Mouse (Mus musculus) retina, postnatal 7 days (tissue): ENCODE data around the gene Pcsk4.

Source experiments
- DNase-seq: peaks from one replicate; pipeline ENCODE4 v3.0.0-alpha.2; 2012; ENCODE audit warnings: low read depth, low spot score

Gene Pcsk4

DNA sequence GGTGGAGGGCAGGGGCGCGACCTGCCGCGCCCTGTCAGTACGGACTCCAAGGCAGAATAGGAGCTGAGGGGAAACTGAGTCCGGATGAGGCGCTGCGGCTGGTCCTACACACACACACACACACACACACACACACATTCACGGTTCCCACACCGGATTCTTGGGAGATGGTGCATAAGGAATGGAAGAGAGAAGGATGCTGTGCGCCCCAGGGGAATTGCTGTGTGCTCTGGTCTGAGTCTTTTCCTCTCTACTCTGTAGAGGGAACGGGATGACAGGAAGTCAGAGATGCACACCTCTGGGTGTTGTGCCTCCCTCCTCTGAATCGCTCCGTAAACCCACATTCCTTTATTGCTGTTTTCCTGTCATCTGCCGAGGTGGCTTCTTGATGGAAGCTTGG is 30.0 kb downstream of the Pcsk4 start:
- no peak for DNase-seq

DNA sequence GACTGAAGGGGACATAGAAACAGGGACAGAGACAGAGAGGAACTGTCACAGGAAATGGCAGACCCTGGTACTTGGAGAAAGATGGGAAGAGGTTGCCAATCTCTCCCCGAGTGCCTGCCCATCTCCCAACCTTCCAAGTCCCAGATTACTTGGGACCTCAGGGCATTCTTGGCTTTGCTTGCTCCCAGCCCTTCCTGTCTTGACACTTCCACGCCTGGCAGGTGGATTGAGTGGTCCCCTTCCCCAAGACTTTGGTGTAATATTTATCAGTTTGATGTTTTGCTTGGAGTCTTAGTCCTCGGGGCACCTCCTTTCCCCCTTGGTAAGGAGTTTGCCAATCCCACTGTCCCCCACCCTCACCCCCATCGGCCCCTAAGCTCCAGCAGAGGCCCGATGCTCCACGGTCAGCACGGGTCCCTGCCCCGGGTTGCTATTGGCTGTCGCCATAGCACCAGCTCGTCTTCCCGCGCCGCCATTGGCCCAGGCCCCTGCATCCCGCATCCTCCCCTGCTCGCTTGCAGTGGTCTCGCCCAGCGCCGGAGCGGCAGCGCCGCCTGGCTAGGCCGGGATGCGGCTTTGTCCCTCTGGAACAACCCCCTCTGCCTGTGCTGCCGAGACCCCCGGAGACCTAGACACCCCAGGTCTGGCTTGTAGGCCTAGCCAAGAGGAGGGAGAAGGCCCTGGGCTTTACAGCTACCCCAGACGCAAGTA is 30.6 kb downstream of the Pcsk4 start:
- no peak for DNase-seq

DNA sequence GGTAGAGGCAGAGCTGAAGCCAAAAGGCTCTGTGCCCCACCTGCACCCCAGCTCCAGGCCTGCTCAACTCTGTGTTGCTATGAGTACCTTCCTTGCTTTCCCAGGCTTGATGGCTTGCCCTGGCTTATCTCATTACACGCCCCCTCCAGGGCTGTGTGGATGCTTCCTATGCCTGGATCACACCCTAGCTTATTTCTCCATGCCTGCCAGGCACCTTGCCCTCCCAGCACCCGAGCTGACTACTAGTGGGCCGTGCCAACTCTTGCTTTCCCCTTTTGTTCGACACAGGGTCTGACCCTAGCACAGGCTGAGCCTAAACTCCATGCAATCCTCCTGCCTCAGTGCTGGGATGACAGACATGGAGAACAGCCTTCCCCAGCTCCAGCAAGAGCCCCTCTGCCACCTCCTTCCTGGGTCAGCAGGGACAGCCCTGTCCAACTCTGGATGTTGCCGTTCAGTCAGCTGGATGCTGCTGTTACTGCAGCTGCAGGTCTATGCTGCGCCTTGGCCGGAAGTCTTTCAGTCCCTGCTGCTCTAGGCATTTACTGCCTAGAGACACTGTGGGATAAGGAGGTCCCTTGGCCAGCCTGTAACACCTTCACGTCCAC is 31.7 kb downstream of the Pcsk4 start:
- no peak for DNase-seq

DNA sequence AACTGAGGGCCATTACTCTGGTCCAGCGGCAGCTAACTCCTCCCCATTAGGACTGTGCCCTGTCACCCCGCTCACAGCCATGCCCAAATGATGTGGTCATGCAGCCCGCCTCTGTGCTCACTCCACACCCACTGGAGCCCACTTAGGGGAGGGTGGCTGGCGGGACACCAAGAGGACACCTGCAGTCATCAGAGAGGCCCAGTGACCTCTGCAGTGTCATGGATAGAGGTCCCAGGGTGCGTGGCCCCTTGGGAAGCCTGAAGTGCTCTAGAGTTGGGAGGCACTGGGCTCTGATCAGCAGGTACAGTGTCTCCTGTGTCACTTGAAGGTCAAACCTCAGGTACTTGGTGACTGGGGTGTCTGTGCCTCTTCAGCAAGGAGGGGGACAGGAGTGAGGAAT is 32.5 kb downstream of the Pcsk4 start:
- DNase-seq = no peak

DNA sequence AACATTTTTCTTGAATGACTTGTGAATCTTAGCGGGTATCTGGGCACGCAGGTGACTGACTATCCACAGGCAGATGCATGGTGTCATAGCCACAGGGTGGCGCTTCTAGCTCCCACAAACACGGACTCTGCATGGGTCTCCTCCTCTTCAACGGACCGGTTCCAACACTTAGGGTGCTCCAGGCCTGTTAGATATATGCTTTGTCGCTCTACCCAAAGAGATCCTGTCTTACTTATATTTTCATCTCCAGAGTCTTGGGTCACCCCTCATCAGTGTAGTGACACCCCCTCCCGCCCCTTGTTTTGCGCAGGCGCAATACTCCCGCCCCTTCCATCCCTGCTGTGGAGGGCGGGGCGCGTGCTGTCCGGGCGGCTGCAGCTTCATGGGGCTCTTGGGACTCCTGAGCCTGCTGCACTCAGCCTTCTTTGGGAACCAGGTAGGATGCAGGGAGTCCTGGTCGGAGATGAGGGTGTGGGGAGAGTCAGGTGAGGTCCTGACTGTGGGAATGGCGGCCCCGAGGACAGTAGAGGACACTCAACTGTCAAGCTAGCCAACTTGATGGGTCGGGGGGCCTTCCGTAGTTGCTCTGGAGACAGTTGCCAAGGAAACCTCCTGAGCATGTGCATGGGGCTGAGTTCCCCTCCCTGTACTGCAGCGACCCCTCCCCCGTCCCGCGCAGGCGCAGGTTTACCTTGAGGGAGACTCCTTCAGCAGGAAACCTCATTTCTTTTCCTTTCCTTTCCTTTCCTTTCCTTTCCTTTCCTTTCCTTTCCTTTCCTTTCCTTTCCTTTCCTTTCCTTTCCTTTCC is 33.5 kb downstream of the Pcsk4 start, which contains the start of gene Apc2:
Gene Apc2, plus strand, starts transcription at position 360 of the 808 bp plus-strand sequence.
- no peak for DNase-seq

DNA sequence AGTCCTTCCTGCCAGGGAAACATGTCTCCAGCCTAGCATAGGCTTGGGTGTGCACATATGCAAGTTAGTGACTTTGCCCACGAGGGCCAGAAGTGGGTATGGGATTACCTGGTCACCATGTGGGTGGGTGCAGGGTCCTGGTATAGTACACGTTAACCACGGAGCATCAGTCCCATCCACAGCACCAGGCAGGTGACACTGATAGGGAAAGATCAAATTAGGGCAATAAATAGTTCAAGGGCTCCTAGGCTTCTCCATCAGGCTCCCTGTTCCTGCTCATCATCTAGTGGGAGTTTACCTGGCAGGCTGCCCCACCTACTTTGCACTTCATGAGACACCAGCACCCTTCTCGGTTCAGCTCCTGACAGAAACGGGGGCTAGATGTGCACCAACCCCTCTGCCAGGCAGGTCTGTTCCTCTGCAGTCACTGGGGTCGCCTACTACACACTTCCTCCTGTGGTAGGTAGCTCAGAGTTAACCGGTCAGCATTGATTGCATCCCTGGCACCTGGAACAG is 34.5 kb downstream of the Pcsk4 start:
- no peak for DNase-seq

DNA sequence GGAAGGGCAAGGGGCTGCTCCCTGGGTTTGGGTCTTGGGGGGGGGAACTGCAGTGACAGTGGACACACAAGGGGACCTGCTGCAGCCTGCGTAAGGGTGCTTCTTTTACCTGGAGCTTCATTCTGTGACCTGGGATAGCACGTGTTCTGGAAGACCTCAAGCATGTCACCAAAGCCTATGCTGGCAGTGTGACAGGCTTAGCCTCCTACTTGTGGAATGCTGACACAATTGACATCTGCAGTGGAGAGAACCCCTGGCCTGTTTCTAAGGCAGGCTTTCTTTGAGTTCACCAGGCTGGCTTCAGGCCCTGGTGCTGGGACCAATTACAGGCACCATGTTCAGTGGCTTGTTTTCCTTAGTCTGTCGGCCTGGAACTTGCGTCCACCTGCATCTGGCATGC is 35.0 kb downstream of the Pcsk4 start:
- no peak for DNase-seq

DNA sequence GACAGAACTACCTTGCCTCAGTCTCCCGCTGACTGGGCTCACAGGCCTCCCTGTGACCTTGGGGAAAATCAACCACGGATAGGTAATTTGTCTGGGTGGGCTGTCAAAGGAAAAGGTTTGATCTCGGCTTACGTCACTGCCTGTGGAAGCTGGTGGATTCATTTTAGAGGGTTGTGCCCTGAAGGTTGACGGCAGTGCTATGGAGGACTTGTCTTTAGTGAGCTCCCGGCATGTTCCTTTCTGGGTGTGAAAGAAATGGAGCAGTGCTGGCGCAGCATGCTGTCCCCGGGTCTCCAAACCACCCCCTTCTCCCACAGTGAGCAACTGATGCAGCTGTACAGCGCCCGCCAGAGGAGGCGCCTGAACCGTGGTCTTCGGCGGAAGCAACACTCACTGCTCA is 36.0 kb downstream of the Pcsk4 start:
- no peak for DNase-seq

DNA sequence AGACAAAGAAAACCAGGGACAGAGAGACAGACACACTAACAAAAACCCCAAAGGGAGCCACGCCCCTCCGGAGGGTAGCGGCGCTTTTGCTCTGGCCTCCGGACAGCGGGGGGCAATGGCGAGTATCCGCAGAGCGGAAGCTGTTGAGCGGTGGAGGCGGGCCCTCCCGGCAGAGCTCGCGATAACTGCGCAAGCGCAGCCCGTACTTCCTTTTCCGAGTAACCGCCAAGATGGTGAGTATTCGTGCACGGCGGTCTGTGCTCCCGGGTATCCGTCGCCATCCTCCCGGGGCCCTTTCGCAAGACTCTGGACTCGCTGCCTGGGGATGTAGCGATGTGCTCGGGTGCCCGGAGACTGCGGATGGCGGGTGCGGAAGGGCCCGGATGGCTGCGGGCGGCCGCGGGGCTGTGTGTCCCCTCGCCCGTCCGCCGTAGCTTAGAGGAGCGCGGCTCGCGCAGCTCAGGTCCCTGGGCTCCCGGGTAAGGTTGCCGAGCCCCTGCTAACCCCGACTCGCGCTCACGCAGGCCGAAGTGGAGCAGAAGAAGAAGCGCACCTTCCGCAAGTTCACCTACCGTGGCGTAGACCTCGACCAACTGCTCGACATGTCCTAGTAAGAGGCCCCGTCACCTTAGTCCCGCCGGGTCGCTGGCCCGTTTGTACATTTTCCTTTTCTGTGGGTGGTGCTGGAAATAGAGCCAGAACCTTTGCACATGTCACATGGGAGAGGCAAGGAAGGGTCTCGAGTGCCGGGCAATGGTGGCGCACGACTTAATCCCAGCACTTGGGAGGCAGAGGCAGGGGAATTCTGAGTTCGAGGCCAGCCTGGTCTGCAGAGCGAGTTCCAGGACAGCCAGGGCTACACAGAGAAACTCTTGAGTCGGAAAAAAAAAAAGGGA is 36.8 kb downstream of the Pcsk4 start, which contains the start of gene Rps15:
Gene Rps15, plus strand, starts transcription at position 203 of the 896 bp plus-strand sequence.
- peak; percentile 92 for DNase-seq

DNA sequence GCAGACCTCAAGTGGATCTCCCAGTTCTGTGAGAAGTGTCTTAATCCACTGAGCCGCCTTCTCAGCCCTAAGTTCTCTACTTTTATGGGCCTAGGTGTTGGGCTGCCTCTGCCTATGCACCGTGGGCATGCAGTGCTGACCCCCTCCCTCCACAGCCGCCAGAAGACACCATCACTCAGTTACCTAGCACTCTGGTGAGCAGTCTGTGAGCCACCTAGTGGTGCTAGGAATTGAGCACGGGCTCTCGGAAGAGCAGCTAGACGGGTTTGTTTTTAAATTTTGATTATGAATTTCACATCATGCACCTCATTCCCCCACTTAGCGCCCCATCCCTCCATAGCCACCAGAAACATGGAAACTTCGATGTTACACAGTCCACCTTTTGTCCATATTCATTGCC is 40.6 kb downstream of the Pcsk4 start:
- no peak for DNase-seq

DNA sequence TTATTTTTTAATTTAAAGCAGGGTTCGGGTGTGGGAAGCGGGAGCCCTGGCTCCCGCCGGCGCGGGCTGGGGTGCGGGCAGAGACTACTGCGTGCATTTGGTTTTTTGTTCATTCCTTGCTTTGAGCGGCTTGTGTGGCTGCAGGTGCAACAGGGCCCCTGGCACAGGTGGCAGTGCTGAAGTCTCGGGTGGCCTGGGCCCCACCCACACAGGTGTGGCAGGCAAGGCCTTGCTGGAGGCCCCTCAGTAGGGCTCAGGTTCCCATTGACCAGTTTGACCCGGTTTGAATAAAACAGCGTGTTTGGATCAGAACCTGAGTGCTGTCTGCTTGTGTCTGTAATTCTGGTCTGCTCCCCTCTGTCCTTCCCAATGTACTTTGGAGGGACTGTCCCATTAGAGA is 41.2 kb downstream of the Pcsk4 start:
- no peak for DNase-seq

DNA sequence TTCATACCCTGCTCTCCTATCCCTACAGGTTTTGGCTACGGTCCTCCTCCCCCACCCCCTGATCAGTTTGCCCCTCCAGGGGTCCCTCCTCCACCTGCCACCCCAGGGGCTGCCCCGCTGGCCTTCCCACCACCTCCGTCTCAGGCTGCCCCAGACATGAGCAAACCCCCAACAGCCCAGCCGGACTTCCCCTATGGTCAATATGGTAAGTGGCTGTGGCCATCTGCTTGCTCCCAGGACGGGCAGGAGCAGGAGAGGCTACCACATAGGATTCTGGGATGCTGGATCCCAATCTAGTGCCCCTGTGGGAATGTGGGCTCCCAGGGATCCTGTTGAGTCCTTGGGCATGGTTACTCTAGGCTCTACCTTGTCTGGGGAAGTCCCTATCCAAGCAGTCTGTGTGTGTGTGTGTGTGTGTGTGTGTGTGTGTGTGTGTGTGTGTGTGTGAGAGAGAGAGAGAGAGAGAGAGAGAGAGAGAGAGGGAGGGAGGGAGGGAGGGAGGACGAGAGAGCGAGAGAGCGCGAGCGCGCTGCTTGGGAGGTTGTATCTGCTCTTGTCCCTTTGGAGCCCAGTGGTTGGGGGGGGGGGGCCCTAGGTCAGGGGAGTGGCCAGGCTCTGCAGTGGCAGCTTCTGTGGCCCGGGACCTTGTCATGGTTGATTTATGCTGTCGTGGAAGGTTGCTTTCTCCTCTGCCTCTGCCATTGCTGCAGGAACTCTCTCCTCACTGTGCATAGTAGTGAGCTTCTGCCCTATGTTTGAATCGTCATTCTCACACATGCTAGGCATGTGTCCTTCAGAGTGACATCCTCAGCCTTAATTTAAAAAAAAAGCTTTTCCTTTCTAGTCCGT is 43.9 kb downstream of the Pcsk4 start:
- DNase-seq = no peak

DNA sequence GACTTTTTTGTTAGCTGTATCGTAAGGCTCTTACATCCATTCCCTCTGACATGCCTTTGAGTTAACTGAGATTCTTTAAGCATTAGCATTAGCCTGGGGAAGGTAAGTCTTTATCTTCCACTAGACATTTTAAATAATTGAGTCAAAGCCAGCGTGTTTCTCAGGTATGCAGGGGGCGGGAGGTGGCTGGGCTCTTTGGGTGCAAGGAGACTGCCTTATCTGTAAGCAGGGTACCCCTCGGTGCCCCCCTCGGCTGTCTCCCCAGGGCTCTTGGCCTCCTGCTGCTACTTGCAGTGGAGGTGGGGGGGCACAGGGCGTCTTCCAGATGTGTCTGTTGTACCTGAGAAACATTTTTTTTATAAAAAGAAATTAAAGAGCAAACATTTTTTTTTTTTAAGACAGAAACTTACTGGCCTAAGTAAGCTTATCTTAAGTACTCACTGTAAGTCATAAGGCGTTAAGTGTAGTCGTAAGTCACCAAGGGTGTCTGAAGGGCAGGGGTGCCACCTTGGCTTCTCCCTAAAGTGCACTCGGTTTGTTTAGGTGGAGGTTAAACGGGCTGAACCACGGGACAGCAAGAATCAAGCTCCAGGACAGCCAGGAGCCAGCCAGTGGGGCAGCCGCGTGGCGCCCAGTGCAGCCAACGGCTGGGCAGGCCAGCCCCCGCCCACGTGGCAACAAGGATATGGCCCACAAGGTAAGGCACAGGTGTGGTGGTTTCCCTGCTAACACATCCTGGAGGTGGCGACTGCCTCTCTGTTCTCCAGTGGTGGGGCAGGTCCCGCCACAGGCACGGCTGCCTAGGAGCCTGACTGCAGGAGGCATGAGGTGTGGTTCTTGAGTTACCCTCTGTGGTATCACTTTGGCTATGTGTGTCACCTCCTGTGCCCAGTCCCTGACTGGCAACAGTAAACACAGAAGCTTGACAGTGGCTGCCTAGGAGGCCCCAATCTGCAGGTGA is 46.5 kb downstream of the Pcsk4 start:
- no peak for DNase-seq

DNA sequence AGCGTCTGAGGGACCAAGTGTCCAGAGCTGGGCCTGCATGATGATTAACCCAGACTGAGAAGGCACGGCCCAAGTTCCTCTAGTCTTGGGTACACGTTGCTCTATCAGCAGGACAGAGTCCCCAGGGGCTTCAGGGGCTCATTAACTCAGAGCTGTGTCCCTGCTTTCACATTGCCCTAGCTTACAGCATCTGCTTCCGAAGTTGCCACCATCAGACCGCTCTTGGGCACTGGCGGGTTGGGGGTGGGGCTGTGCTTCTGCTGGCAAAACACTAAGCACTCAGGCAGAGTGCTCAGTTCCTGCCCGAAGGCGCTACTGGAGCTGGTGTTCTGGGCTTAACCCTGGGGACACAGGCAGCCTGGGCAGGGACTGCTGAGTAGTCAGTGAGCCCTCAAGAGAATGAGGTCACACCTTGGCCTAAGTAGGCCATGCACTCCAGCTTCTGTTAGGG is 47.4 kb downstream of the Pcsk4 start:
- no peak for DNase-seq

DNA sequence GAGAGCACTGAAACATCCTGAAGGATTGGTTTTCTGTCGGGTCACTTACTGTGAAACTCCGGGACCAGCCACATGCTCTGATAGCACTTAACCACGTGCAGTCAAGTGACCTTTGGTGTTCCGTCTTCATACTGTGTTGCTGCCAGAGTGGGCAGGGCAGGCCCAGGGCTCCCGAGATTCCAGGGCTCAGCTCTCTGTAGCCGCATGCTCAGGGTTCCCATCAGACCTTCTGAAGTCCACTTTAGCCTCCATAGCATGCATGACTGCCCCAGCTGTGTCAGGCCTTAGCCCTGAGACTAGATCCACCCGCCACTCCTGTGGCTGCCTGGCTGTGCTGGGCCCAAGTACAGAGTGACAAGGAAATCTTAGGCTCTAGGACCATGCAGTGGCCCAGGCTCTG is 48.0 kb downstream of the Pcsk4 start:
- DNase-seq = no peak

DNA sequence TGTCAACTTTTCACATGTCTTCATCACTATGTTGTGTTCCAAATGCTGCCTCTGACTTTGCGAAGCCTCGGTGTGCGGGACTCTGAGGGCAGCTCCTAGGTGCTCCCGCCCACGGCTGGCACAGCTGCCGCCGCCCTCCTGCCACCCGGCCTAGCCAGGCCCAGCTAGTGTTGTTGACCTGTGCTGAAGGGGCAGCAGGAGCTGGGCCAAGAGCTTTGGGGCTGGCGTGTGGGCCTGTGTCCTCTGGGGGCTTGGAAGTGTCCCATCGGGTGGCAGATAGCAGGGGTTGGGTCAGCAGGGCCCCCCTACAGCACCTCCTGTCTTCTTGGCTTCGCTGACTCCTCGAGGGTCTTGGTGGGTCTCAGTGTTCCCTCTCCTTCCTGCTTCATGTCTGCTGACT is 50.0 kb downstream of the Pcsk4 start:
- DNase-seq = no peak

DNA sequence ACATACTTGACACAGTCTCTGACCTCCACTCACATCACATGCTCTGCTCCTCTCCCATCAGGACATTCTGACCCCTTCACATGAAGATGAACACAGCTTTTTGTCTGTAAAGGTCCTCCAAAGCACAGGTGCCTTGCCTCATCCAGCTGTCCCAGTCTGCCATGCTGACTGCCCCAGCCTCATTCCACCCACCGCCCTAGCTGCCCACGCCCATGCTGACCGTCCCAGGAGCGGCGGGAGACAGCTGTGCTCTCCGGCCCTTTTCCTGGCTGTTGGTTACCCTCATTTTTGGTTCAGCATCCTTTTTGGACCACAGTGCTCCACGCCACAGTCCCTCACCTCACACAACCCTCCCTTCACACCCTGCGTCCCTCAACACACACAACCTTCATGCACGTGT is 50.9 kb downstream of the Pcsk4 start:
- no peak for DNase-seq

DNA sequence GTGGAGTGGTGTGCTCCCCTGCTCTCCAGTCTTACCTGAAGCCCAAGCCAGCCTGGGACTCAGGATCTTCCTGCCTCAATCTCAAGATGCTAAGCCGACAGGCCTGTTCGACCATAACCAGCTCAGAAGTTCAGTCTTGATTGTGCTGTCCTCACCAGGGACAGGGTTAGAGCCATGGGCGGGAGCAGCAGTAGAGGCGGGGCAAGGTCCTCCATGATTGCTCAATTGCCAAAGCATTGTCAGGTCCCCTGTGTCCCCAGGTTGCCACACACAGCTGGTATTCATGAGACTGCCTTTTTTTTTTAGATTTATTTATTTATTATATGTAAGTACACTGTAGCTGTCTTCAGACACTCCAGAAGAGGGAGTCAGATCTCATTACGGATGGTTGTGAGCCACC is 53.1 kb downstream of the Pcsk4 start:
- no peak for DNase-seq

DNA sequence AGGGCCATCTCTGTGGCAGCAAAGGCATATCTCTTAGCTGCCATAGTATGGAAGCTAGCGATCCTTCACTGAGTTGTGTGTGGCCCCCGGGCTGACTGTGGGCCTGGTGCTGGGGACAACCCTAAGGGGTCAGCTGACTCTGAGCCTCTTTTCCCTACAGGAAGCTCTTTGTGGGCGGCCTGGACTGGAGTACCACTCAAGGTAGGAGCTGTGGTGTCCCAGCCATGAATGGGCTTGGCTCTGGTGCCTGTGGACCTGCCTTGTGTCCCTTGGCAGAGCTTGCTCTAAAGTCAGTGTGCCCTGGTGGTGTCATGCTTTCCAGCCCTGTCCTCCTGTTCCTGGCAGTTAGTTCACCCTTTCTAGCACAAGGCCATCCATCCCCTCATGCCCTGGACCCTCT is 55.5 kb downstream of the Pcsk4 start:
- DNase-seq = no peak
